Mouse (Mus musculus) liver (tissue): Measurements from ENCODE around the gene Paqr4.
A peak's percentile ranks its signal among the peaks of the same experiment; 100 is the strongest.
"Not testable (repeated sequence)": the region's sequence is repeated elsewhere in the genome, so short reads cannot be mapped to it uniquely, and the experiment has no call there.

Experiments
- DNase-seq: peaks from one replicate; pipeline ENCODE4 v3.0.0-alpha.2; 2020; ENCODE audit warnings: mixed read lengths

Paqr4 gene

DNA sequence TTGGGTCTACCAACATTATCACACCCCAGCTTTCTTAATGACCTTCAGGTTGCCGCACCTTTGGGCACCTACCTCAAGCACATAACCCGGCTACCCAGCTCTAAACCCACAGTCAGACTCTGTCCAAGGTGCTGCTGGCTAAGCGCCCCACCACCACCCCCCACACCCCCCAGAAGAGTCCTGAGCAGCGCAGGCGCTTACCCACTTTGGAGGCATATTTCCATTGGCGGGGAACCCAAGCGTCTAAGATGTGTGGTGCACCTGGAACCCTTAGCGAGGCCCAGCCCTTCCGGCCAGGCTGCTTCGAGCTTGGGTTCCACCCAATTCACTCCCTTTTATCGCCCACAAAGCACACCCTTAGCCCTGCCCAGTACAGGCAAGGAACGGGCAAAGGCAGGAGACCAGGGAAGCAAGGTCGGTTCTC, at the start of gene Paqr4:
Paqr4 (minus strand) TSS at position 270 of the 424 bp plus-strand sequence.
- DNase-seq = peak; percentile 72

- no peak for DNase-seq
These were observed 49.1 kb upstream of the Paqr4 start for GRCm38 (mm10) chr17:23789749-23790268.

GRCm38 (mm10) chr17:23788973-23789372, 48.3 kb upstream of the Paqr4 start:
- no peak for DNase-seq

DNA sequence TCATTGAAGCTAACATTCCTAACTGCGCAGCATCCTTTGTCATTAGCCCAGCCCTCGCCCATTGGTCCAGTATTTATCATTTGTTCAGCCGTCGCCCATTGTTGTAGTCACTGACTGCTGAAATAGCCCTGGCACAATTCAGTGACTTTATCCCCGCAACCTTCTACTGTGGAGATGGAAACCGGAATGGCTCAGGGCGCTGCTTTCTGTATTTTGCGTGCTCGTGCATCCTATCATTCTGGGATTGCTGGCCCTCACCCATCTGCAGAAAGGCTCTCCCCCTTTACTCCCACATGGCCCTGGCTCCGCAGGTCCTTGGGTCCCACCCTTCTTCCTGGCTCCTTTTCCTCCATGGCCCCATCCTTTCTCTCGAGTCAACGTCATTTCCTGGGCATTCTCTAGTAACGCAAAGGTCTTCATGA, 45.9 kb upstream of the Paqr4 start:
- no peak for DNase-seq

- peak; percentile 84 for DNase-seq
These were observed 45.1 kb upstream of the Paqr4 start, which contains the start of gene Flywch2 for GRCm38 (mm10) chr17:23785561-23786471. Flywch2 (minus strand) TSS chr17:23786081.

DNA sequence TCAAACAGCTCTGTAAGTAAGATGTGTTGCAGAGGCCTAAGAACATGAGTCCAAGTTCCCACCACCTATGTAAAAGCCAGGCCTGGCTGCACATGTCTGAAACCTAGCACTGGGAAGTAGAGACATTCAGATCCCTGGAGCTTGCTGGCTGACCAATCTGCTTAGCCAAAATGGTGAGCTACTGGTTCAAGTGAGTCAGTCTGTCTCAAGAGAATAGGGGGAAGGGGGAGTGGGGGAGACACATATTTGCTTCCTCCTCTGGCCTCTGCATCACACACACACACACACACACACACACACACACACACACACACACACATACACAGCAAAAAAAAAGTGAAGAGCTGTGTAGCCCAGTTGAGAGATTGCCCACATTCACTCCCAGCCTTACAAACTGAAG, 42.7 kb upstream of the Paqr4 start:
- no peak for DNase-seq

- no peak for DNase-seq
These were observed 37.8 kb upstream of the Paqr4 start for GRCm38 (mm10) chr17:23778447-23778846.

GRCm38 (mm10) chr17:23777141-23777540, 36.5 kb upstream of the Paqr4 start:
- no peak for DNase-seq

GRCm38 (mm10) chr17:23776216-23776615, 35.5 kb upstream of the Paqr4 start:
- DNase-seq = no peak

GRCm38 (mm10) chr17:23774090-23774489, 33.4 kb upstream of the Paqr4 start:
- peak; percentile 79 for DNase-seq

GRCm38 (mm10) chr17:23773676-23774075, 33.0 kb upstream of the Paqr4 start:
- DNase-seq = no peak

GRCm38 (mm10) chr17:23772219-23772556, 31.5 kb upstream of the Paqr4 start:
- not testable (repeated sequence) for DNase-seq

GRCm38 (mm10) chr17:23771284-23772218, 30.9 kb upstream of the Paqr4 start, which contains the start of gene Flywch1:
Flywch1 (minus strand) TSS chr17:23771602.
- DNase-seq = peak; percentile 98

GRCm38 (mm10) chr17:23770896-23771283, 30.2 kb upstream of the Paqr4 start:
- peak; percentile 53 for DNase-seq

GRCm38 (mm10) chr17:23770493-23770892, 29.8 kb upstream of the Paqr4 start:
- no peak for DNase-seq

DNA sequence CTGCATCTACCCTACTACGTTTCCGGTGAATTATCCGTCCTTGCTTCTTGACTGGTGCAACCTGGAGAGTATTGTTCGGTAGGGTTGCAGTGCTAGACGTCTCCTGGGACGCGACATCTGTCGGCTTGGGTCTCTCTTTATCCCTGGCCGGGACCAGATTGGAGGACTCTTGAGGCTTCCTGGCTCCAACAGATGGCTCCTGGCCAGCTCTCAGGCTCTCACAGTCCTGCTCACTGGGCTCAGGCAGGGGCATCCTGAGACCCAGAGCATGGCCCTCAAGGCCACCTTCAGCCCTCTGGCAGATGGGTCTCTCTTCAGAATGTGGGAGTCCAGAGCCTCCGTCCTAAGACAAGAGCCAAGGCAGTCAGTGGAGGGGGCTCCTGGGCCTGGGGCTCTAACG, 22.3 kb upstream of the Paqr4 start:
- DNase-seq = no peak

GRCm38 (mm10) chr17:23761155-23761554, 20.5 kb upstream of the Paqr4 start:
- no peak for DNase-seq

DNA sequence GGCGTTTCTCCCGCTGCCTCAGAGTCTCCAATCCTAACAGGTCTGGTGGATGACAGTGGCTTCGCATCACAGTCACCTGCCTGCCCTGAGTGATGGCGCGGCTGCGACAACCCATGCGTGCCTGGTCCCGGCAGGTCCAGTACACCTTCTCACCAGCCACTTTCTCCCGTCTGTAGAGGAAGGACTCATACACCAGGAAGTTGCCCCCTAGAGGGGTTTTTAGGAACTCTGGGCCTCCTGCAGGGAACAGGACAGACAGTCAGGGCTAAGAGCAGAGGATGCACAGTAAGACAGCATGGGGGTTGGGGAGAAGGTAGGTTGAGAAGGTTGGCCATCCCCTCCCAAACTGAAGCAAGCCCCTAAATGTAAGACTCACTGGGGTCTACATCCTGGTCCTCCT, 19.6 kb upstream of the Paqr4 start:
- no peak for DNase-seq

DNA sequence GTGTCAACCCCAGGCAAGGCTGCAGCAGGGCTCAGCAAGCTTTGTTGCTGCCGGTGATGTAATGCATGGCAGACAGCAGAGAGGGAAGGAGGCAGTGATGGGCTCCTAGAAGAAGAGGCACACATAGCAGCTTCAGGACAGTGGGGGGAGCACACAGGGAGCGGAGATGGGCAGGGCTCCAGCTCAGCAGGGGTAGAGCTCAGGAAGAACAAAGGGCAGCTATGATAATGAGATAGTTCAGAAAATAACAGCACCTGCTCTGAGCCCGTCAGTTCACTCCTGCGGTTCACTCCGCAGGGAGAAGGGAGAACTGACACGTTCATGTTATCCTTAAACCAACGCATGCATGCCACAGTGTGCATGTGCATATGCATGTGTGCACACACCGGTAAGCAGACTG, 18.1 kb upstream of the Paqr4 start:
- DNase-seq = no peak

GRCm38 (mm10) chr17:23757581-23757980, 16.9 kb upstream of the Paqr4 start:
- DNase-seq = no peak

DNA sequence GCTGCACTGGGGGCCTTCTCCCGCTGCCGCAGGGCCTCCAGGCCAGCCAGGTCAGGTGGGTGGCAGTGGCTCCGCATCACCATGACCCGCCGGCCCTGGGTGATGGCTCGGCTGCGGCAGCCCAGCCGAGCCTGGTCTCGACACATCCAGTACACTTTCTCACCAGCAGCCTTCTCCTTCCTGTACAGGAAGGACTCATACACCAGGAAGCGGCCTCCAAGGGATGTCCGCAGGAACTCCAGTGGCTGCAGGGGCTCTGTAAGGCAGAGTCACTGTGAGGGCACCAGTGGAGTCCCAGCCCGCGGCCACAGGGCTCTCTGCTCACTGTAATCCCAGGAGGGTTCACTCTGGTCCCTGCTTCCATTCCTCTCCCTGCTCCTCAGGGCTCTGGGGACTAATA, 15.0 kb upstream of the Paqr4 start:
- no peak for DNase-seq

GRCm38 (mm10) chr17:23749400-23750191, 8.9 kb upstream of the Paqr4 start:
- DNase-seq = no peak
